Mouse (Mus musculus): ENCODE measurements around the gene Cyp4f15.
A peak's percentile ranks its signal among the peaks of the same experiment; 100 is the strongest.
"Not testable (repeated sequence)": the region's sequence is repeated elsewhere in the genome, so short reads cannot be mapped to it uniquely, and the experiment has no call there.

Cyp4f15 gene

DNA sequence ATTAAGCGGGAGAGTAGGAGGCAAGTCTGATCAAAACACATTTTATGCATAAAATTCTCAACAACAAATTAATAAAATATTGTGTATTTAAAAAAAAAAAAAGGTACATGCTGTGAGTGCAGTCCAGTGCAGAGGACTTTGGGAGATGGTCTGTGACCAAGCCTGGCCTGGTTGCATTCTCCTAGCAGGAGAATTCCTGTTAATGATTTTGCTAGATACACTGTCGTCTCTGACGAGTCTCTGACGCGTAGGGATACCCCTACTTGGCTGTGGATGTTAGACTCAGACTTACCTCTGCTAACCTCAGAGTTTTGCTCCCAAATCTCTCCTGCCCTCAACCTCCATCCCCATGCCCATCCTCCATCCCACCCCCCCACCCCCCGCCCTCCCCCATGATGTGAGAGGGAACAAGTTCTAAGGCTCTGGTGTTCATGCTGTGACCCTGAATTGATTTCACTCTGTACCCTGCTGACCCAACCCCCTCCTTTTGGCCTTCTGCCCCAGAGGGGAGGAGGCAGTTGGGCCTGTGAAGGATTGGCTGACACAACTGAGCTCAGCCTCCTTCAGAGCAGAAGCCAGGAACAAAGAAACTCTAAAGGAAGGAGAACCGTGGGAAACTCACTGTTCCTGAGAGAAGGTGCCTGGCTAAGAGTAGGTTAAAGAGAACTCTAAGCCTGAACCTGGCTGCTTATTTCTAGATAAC is at the start of gene Cyp4f15:
Gene Cyp4f15, plus strand, starts transcription at position 580 of the 703 bp plus-strand sequence.
- no peak for DNase-seq (ENCODE audit: low read depth, low spot score)

DNA sequence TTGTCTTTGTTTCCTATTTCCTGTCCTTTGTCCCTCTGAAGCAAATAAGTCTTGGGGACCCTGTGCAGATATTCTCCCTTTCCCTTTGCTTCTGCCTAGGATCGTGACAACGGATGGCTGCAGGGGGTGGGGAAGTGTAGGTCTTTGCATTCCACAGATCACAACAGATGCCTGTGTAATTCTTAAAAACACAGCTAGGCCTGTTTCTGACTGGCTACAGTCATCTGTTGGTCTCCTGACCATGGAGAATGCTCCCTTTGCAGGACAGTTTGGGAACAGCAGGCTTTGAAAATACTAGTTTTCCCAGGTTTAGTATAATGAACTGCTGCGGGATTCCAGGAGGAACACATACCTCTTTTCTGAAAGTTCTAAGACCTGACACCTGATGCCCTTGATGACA is 49.1 kb upstream of the Cyp4f15 start:
- DNase-seq (ENCODE audit: low read depth, low spot score): peak; percentile 20

DNA sequence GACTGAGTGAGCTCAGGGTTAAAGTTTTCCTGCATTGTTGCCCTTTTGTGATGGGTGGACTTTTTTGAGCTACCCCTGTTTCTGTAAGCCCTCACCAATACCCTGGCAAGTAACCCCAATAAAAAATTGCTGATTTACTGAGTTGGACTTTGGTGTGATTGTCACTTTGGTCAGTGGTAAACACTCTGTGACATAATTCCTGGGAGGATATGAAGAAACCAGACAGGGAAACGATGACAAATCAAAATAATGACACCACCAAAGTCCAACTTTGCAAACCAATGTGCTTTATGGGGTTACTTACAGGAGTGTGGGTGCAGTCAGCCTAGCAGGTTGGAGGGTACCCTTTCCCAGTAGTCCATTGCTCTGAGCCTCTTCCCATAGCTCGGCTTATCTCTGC is 48.3 kb upstream of the Cyp4f15 start:
- no peak for DNase-seq (ENCODE audit: low read depth, low spot score)

DNA sequence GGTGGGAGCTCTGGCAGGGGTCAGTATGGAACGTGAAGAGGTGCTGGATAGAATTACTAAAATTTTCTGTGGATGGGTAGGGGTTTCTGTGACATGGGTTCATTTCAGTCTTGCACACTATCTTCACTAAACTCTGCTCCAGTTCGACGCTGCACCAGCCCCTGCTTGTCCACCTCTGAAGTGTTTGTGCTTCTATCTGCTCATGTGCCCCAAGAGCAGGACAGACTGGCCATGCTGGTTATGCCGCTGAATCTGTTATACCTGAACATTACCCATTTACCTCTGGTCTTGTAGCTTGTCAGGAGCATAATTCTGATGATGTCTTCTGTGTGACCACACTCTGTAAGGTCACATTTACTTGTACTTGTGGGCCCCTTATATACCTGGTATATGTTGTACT is 38.8 kb upstream of the Cyp4f15 start:
- DNase-seq (ENCODE audit: low read depth, low spot score): no peak

DNA sequence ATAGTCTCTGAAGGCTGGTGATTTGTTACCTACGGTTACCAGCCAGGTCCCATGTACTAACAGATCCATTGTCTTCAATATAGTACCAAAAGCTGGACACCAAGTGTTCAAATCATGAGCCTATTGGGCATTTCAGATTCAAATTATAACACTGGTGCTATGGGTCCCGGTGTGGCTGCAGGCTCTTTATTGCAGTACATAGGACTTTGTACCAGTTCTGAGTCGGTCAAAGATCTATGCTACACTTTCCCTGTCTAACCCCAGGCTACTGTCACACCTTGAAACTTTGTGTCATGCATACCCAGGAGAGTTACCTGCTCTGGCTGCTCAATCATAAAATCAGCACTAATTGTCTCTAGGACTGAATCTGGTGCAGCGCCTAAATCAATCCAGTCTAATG is 31.6 kb upstream of the Cyp4f15 start:
- DNase-seq (ENCODE audit: low read depth, low spot score): no peak

DNA sequence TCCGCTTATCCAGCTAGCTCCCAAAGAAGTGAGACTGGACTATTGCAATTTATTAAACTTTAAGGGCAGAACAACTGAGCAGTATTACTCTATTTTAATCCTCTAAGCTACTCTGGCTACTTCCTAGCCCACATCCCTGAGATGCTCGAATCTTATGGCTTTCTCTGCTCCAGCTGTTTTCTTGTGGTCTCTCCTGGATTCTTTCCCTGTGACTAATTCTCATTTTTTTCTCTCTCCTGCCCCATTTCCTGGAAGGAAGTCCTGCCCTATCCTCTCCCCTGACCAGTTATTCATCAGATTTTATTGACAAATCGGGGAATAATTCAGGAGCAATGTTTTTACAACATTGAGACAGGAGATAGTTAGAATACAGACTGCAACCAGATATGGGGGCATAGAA is 28.4 kb upstream of the Cyp4f15 start:
- peak; percentile 68 for DNase-seq (ENCODE audit: low read depth, low spot score)

DNA sequence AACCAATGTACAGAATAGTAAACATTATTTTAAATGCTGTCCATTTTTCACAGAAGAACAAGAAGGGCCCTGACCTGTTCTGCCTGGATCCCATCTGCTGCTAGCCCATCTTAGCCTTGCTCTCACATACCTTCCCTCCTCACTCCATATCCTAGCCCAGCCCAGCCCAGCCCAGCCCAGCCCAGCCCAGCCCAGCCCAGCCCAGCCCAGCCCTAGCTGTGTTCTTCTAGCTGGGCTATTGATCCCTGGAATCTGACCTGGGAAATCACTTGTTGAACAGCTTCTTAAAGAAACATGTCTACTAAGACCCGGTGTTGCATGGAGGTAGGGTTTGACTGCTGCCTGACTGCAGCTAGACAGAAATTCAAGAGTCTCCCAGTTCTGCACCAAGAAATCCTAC is 27.2 kb upstream of the Cyp4f15 start:
- no peak for DNase-seq (ENCODE audit: low read depth, low spot score)

DNA sequence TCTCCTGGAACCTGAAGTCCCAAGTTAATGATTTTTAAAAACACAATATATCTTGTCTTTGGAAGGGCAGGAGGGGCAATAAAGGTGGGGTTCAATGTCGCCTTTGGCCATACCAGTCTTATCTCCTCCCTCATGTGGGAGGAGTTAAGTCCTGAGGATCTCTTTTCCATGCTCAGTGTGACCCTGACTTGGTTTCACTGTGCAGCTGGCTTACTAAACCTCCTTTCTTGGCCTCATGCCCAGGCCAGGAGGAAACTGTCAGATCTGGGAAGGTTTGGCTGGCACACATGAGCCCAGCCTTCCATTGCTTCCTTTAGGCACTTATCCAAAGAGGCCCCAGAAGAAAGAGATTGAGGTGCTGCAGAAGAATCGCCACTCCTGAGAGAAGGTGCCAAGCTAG is 26.7 kb upstream of the Cyp4f15 start, which contains the start of gene Cyp4f40:
Gene Cyp4f40, plus strand, starts transcription at position 189 of the 400 bp plus-strand sequence.
- DNase-seq (ENCODE audit: low read depth, low spot score): peak; percentile 47

DNA sequence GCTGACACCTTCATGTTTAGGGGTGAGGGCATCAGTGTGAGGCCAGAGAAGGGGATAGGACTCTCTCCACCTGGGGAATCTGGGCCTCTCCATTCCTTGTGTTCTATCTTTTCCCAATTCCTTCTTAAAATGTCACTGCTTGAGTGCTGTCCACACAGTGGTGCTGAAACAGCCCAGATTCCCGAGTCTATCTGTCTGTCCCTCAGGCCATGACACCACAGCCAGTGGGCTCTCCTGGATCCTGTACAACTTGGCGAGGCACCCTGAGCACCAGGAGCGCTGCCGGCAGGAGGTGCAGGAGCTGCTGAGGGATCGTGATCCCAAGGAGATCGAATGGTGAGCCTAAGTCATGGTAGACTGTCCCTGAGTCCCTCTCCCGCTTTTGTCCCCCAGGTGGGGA is 11.5 kb upstream of the Cyp4f15 start:
- peak; percentile 27 for DNase-seq (ENCODE audit: low read depth, low spot score)

DNA sequence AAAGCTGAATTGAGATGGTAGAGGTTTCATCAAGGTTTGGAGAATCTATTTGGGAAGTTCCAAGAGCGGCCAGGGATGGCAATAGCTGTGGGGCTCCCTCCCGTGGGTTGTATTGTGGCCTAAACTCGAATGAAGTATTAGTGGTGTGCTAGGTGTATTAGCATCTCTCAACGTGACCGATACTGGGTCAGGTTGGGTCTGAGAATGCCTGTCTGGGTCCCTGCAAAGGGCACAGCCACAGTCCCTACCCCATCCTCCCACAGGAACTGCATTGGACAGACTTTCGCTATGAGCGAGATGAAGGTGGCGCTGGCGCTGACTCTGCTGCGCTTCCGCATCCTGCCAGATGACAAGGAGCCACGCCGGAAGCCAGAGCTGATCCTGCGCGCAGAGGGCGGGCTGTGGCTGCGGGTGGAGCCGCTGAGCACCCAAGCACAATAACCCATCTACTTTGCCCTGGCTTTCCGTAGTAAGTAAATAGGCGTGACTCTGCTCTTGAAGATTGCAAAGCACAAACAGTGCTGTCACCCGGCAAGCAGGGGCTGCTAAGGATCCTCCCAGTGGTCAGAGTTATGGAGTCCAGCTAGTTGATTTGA is 9.3 kb upstream of the Cyp4f15 start:
- DNase-seq (ENCODE audit: low read depth, low spot score): no peak

DNA sequence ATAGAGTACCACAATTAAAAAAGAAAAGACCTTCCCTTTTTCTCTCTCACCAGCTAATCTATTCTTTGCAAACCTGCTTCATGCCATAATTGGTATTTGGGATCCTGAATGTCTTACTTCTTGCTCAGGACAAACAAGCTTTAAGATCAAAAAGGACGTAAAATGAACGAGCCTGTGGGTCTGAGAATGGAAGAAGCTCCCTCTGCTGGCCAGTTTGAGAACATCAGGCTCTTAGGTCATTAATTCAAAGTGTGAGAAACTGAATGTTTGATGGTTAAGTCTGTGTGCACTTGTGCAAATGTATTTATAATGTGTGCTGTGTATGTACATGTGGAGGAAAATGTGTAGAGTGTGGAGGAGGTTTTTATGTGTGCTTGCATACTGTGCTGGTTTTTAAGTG is 5.0 kb upstream of the Cyp4f15 start:
- peak; percentile 68 for DNase-seq (ENCODE audit: low read depth, low spot score)

DNA sequence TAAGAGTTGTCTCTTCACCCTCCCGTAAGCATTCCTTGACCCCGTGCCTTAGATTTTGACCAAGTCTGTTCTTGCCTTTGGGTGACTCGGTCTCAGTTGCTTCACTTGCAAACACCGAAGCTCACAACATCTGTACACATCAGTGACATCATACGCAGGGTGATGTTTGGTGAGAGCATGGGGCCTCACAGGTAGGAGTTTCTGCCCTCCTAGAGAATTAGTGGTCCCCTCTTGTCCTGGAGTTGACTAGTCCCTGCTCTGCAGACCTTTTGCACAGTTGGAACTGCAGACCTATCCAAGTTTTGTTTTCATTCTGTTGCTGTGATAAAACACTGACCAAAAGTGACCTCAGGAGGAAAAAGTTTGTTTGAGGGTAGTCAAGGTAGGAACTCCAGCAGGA is 1.3 kb downstream of the Cyp4f15 start:
- DNase-seq (ENCODE audit: low read depth, low spot score): no peak

DNA sequence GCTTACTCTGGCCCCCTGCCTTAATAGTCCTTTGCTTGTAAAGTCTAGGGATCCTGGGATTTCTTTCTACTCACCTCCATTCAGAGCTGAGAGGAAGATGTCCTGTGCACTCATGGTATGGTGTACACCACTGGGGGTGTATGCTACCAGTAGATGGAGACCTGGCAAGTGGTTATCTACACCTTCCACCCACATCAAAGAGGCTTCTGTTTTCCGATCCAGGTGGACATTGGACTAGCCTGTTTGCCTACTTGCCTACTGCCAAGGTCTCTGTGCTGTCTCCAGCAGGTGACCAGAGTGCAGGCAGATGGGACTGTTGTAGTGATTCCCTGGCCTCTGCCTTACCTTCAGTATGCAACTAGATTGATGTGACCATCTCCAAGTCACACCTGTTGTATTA is 5.5 kb downstream of the Cyp4f15 start:
- no peak for DNase-seq (ENCODE audit: low read depth, low spot score)

DNA sequence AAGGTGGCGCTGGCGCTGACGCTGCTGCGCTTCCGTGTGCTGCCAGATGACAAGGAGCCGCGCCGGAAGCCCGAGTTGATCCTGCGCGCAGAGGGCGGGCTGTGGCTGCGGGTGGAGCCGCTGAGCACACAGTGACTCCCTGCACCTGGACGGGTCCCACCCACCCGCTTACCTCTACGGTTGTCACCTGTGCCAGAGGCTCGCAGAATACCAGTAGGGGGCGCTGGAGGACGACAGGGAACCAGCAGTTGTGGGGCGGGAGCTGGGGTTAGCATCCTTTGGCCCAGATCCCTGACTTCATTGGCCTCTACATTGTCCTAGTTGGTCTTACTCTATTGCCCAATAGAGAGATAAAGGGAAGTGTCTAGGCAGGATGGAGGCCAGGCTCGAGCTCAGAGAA is 17.4 kb downstream of the Cyp4f15 start:
- DNase-seq (ENCODE audit: low read depth, low spot score): no peak

DNA sequence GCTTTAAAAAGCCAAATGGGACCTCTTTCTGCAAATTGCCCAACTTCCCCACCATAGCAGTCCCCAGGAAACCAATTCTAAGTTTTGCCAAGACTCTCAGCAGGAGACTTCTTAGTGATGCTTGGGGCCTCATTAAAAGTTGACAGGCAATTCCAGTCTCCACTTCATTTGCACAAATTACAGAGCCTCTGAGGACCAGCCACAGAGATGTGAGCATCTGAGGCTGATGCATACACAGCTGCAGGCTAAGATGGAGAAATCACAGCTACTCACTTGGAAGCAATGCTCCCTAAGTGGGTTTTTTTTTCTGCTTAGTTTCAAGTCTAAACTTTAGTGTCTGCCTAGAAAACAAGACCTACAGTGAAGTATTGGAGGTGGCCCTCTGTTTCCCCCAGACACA is 25.1 kb downstream of the Cyp4f15 start:
- not testable (repeated sequence) for DNase-seq (ENCODE audit: low read depth, low spot score)

DNA sequence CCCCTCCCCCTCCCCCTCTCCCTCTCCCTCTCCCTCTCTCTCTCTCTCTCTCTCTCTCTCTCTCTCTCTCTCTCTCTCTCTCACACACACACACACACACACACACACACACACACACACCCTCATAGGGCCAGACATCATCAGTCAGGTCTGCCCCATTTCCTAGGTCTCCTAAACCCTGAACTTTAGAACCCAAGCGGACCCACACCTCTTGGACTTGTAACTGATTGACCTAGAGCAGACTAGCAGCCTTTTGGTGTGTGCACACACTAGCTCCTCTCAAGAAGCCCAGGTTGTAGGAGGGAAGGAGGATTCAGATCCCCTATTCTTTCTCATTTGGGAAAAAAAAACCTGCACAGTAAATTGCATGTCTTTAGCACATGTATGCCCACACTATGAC is 36.7 kb downstream of the Cyp4f15 start:
- not testable (repeated sequence) for DNase-seq (ENCODE audit: low read depth, low spot score)

DNA sequence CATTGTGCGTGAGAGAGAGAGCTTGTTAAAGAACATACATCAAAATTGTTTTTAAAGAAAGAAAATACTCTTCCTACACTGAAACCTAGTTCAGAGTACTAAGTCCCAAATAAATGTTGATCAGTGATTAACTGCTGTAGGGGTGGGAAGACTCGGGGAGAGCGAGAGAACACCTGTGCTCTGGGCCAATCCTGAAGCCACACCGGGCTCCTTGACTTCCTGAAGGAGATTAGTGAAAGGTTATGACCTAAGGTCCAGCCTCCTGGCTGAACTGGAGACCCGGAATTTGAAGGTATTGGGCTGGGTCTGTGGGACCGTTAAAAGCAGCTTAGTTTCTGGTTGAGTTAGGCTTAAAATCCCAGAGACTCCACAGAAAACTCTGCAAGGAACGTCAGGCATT is 37.3 kb downstream of the Cyp4f15 start:
- no peak for DNase-seq (ENCODE audit: low read depth, low spot score)

DNA sequence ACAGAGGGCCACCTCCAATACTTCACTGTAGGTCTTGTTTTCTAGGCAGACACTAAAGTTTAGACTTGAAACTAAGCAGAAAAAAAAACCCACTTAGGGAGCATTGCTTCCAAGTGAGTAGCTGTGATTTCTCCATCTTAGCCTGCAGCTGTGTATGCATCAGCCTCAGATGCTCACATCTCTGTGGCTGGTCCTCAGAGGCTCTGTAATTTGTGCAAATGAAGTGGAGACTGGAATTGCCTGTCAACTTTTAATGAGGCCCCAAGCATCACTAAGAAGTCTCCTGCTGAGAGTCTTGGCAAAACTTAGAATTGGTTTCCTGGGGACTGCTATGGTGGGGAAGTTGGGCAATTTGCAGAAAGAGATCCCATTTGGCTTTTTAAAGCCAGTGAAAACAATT is 40.9 kb downstream of the Cyp4f15 start:
- DNase-seq (ENCODE audit: low read depth, low spot score): not testable (repeated sequence)

DNA sequence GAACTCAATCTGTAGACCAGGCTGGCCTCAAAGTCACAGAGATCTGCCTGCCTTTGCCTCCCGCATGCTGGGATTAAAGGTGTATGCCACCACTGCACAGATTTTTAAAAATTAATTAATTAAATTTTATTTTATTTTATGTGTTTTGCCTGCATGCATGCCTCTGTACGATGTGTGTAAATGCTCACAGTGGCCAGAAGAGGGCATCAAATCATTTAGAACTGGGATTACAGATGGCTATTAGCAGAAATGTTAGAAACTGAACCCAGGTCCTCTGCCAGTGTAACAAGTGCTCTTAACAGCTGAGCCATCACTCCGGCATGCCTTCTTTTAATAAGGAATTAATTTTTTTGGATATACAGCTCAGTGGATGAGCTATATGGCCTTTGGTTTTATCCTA is 43.6 kb downstream of the Cyp4f15 start:
- DNase-seq (ENCODE audit: low read depth, low spot score): peak; percentile 45

DNA sequence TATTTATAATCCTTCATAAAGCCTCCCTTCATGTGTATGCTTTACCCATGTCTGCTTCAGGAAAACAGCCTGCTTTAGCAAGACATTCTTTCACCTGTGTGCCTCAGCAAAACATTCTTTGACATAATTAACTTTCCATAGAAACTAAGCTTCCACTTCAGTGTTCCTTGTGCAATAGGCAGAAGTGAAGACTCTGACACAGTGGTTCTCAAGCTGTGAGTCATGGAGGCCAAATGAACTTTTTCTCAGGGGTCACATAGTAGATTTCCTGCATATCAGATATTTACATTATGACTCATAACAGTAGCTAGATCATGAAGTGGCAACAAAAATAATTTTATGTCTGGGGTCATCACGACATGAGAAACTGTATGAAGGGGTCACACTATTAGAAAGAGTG is 53.0 kb downstream of the Cyp4f15 start:
- DNase-seq (ENCODE audit: low read depth, low spot score): peak; percentile 84

DNA sequence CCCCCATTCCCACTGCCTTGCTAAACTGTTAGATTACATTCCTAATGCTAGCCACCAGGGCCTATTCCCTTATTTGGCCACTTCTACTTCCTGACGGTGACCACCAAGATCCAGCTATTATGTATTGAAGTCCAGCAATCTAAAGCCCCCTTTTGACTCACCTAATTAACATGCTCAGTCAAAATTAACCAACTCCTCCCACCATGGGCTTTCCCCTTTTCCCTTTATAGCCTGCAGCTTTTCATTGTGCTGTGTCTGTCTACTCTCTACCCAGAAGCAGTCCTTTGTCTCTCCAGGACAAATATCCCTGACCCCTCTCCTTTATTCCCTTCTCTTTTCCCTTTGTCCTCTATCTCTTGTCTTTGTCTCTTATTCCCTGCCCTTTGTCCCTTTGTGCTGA is 55.6 kb downstream of the Cyp4f15 start:
- no peak for DNase-seq (ENCODE audit: low read depth, low spot score)

DNA sequence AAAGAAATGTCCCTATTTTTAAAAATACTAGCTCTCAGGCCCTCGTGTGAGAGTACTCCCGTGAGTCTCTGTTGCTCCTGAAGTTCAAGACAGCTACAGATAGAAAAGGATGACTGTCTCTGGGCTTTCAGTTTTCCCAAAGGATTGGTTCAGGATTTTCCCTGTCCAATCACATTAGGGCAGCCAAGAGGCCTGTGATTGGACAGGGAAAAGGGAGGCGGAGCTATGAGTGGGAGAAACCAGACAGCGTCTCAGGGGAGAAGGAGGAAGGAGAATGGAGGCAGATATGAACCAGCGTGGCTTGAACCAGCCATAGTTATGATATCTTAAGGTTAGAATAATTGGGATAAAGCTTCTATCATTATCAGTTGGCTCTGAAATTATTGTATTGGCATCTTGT is 65.2 kb downstream of the Cyp4f15 start:
- DNase-seq (ENCODE audit: low read depth, low spot score): peak; percentile 9

Measured in 3T3-L1 (cell line).